Mouse (Mus musculus) cortical plate, adult 2 months (tissue): Measurements from ENCODE around the gene Aph1c. TPM values are rescaled to one million over a fixed set of nuclear protein-coding genes. Genes with fewer than 3 reads are reported as not detected.
"Not testable (repeated sequence)": the region's sequence is repeated elsewhere in the genome, so short reads cannot be mapped to it uniquely, and the experiment has no call there.

Experiments used
- H3K27ac ChIP-seq: fragments of 200-500 bp; 2 replicates; pipeline ENCODE4 v1.5.1; 2012; ENCODE audit warnings: low read length, control low read depth, inconsistent platforms; ENCODE audit not compliant: insufficient read depth
- H3K4me1 ChIP-seq: fragments of 200-500 bp; 2 replicates; pipeline ENCODE4 v1.6.1; 2011; ENCODE audit warnings: low read length; ENCODE audit not compliant: control insufficient read depth, insufficient read depth
- H3K4me3 ChIP-seq: fragments of 200-500 bp; 2 replicates; pipeline ENCODE4 v1.5.1; 2011; ENCODE audit warnings: mild to moderate bottlenecking, low read length, control low read depth; ENCODE audit not compliant: insufficient read depth
- CTCF ChIP-seq: fragments of 200-500 bp; IDR thresholded peaks from 2 replicates; pipeline ENCODE4 v1.5.1; 2011; ENCODE audit warnings: mild to moderate bottlenecking, control low read depth, low read length; ENCODE audit not compliant: insufficient read depth; ENCODE audit errors: extremely low read depth
- POLR2A ChIP-seq: fragments of 200-500 bp; IDR thresholded peaks from 2 replicates; pipeline ENCODE4 v1.6.1; 2011; ENCODE audit warnings: mild to moderate bottlenecking, low read length, control low read depth; ENCODE audit not compliant: insufficient read depth; ENCODE audit errors: extremely low read depth
- polyA plus RNA-seq: library from polyadenylated mRNA; depleted of rRNA; stranded (reverse); fragments of >200 nt; gene quantifications from 2 replicates; pipeline ENCODE4 v1.2.3, GENCODE M21; 2012; rRNA removed

Aph1c gene
- polyA plus RNA-seq, 1 experiment: 5.3 TPM

- H3K4me3 ChIP-seq: peak overlapping the region; percentile 44
- peak overlapping the region; percentile 67 for H3K27ac ChIP-seq
- TF ChIP-seq CTCF: no peak
- TF ChIP-seq POLR2A: no peak
- no peaks in the 10 kb centered on the region for H3K4me1 ChIP-seq
Observed at GRCm38 (mm10) chr9:66794629-66795463, 39.7 kb downstream of the Aph1c start.

- TF ChIP-seq POLR2A: no peak
- TF ChIP-seq CTCF: peak; percentile 40; the same call in 1 of the 2 replicates
- H3K27ac ChIP-seq: no peak overlapping the region
Observed at GRCm38 (mm10) chr9:66787821-66788220, 46.7 kb downstream of the Aph1c start.

GRCm38 (mm10) chr9:66784552-66784951 lies 50.0 kb downstream of the Aph1c start:
- not testable (repeated sequence) for H3K27ac ChIP-seq, H3K4me3 ChIP-seq, H3K4me1 ChIP-seq

More at GRCm38 (mm10) chr9:66787821-66788220, 46.7 kb downstream of the Aph1c start:
- no peak overlapping the region for H3K4me3 ChIP-seq
- H3K4me1 ChIP-seq: no peaks in the 10 kb centered on the region

GRCm38 (mm10) chr9:66770701-66771100 lies 63.8 kb downstream of the Aph1c start:
- no peak for TF ChIP-seq POLR2A
- H3K4me1 ChIP-seq: no peaks in the 10 kb centered on the region
- H3K27ac ChIP-seq: no peak overlapping the region
- no peak overlapping the region for H3K4me3 ChIP-seq

GRCm38 (mm10) chr9:66769275-66769674 lies 65.3 kb downstream of the Aph1c start:
- Histone ChIP-seq H3K4me3 (no peak overlapping the region), H3K27ac (no peak overlapping the region), H3K4me1 (no peaks in the 10 kb centered on the region)
- no peak for TF ChIP-seq CTCF
- TF ChIP-seq POLR2A: no peak

- no peak for TF ChIP-seq POLR2A
- TF ChIP-seq CTCF: no peak
- Histone ChIP-seq H3K4me3 (no peak overlapping the region), H3K27ac (no peak overlapping the region), H3K4me1 (no peaks in the 10 kb centered on the region)
Observed at GRCm38 (mm10) chr9:66768721-66769120, 65.8 kb downstream of the Aph1c start.

Other genes starting within 250 kb of the Aph1c start
- gene Usp3, start 241.6 kb downstream of the Aph1c start, polyA plus RNA-seq: 26.7 and 30.6 TPM in 2 replicates
- gene Car12, start 121.0 kb downstream of the Aph1c start, polyA plus RNA-seq: 6.0 and 6.5 TPM in 2 replicates
- gene Aph1b, start 39.2 kb downstream of the Aph1c start, polyA plus RNA-seq: 12.3 and 12.9 TPM in 2 replicates
- 0.23 and 0.40 TPM in 2 replicates for gene Gm10647, start 37.7 kb downstream of the Aph1c start, polyA plus RNA-seq
- 17.4 and 17.9 TPM in 2 replicates for gene Rab8b, start 85.0 kb upstream of the Aph1c start, polyA plus RNA-seq
- 43.3 and 54.1 TPM in 2 replicates for gene Rps27l, start 111.4 kb upstream of the Aph1c start, polyA plus RNA-seq
- gene Lactb, start 140.8 kb upstream of the Aph1c start, polyA plus RNA-seq: 18.2 and 18.5 TPM in 2 replicates
- 234 and 242 TPM in 2 replicates for gene Tpm1, start 214.7 kb upstream of the Aph1c start, polyA plus RNA-seq